Mouse (Mus musculus) CH12.LX (cell line): Measurements from ENCODE around the gene Ass1.

Source experiments
- BHLHE40 ChIP-seq: IDR thresholded peaks from 2 replicates; pipeline ENCODE4 v1.6.1; 2011; ENCODE audit warnings: mild to moderate bottlenecking, low read depth, low read length, improper control_type of control experiment
- CHD2 ChIP-seq: IDR thresholded peaks from 2 replicates; pipeline ENCODE4 v1.6.1; 2011; ENCODE audit warnings: low read length, improper control_type of control experiment
- CTCF ChIP-seq, 2 experiments: IDR thresholded peaks in 1 of 2; conservative IDR thresholded peaks in 1 of 2; 2 replicates each; pipeline ENCODE4 v1.5.1; 2011 to 2012; ENCODE audit warnings: low read depth in 2 of 2, low read length in 2 of 2, improper control_type of control experiment in 1 of 2, inconsistent platforms in 1 of 2, mild to moderate bottlenecking in 1 of 2, moderate library complexity in 1 of 2
- EP300 ChIP-seq: IDR thresholded peaks from 2 replicates; pipeline ENCODE4 v1.6.1; 2011; ENCODE audit warnings: low read length, improper control_type of control experiment
- JUND ChIP-seq: conservative IDR thresholded peaks from 2 replicates; pipeline ENCODE4 v1.6.1; 2011; ENCODE audit warnings: low read depth, low read length, improper control_type of control experiment
- POLR2A ChIP-seq: IDR thresholded peaks from 2 replicates; pipeline ENCODE4 v1.6.1; 2011; ENCODE audit warnings: low read depth, mild to moderate bottlenecking, improper control_type of control experiment, low read length
- SIN3A ChIP-seq: IDR thresholded peaks from 2 replicates; pipeline ENCODE4 v1.6.1; 2012; ENCODE audit warnings: low read length, improper control_type of control experiment, inconsistent platforms
- TBP ChIP-seq: conservative IDR thresholded peaks from 2 replicates; pipeline ENCODE4 v1.6.1; 2011; ENCODE audit warnings: low read depth, low read length, improper control_type of control experiment
- TCF12 ChIP-seq: IDR thresholded peaks from 2 replicates; pipeline ENCODE4 v1.6.1; 2014; ENCODE audit warnings: low read depth, mild to moderate bottlenecking, inconsistent platforms, low read length, improper control_type of control experiment
- ZMIZ1 ChIP-seq: IDR thresholded peaks from 2 replicates; pipeline ENCODE4 v1.6.1; 2012; ENCODE audit warnings: low read depth, mild to moderate bottlenecking, inconsistent platforms, low read length, improper control_type of control experiment
- ZNF384 ChIP-seq: IDR thresholded peaks from 2 replicates; pipeline ENCODE4 v1.6.1; 2012; ENCODE audit warnings: low read depth, low read length, improper control_type of control experiment, inconsistent platforms

GRCm38 (mm10) chr2:31495046-31495476 lies 25.1 kb downstream of the Ass1 start:
- TF ChIP-seq ZMIZ1 (no peak), BHLHE40 (no peak), EP300 (no peak), CTCF (conservative IDR thresholded peaks at IDR 0.05 in 1 of 2, IDR thresholded peaks at IDR 0.05 in 1 of 2; ENCODE audit: low read depth in 2 of 2, low read length in 2 of 2) (no peak), ZNF384 (no peak), SIN3A (no peak), TCF12 (no peak), TBP (no peak), JUND (no peak), POLR2A (no peak), CHD2 (no peak)
